Mouse (Mus musculus): Measurements from ENCODE around the gene Pth2r.

Pth2r gene

GRCm38 (mm10) chr1:65281756-65282155 is at the start of gene Pth2r:
TSS of gene Pth2r (plus strand) at chr1:65282056.
- no peak for DNase-seq

- DNase-seq, result no peak
Measured at GRCm38 (mm10) chr1:65237712-65238111, 44.1 kb upstream of the Pth2r start.

- DNase-seq, result no peak
Measured at GRCm38 (mm10) chr1:65245637-65246036, 36.2 kb upstream of the Pth2r start.

- no peak for DNase-seq
Measured at GRCm38 (mm10) chr1:65280461-65280860, 1.4 kb upstream of the Pth2r start.

GRCm38 (mm10) chr1:65282766-65283165 is 910 bp downstream of the Pth2r start:
- peak; percentile 83 for DNase-seq

- no peak for DNase-seq
Measured at GRCm38 (mm10) chr1:65308476-65308875, 26.6 kb downstream of the Pth2r start.

- DNase-seq, result peak; percentile 41
Measured at GRCm38 (mm10) chr1:65311214-65311933, 29.5 kb downstream of the Pth2r start.

GRCm38 (mm10) chr1:65312118-65312517 is 30.3 kb downstream of the Pth2r start:
- peak; percentile 77 for DNase-seq

- DNase-seq, result no peak
Measured at GRCm38 (mm10) chr1:65312896-65313295, 31.0 kb downstream of the Pth2r start.

- no peak for DNase-seq
Measured at GRCm38 (mm10) chr1:65314054-65315021, 32.5 kb downstream of the Pth2r start.

- no peak for DNase-seq
Measured at GRCm38 (mm10) chr1:65315022-65315407, 33.2 kb downstream of the Pth2r start.

- no peak for DNase-seq
Measured at GRCm38 (mm10) chr1:65334026-65334425, 52.2 kb downstream of the Pth2r start.

GRCm38 (mm10) chr1:65337768-65338167 is 55.9 kb downstream of the Pth2r start:
- no peak for DNase-seq

- no peak for DNase-seq
Measured at GRCm38 (mm10) chr1:65340240-65340639, 58.4 kb downstream of the Pth2r start.

- no peak for DNase-seq
Measured at GRCm38 (mm10) chr1:65352979-65353378, 71.1 kb downstream of the Pth2r start.

GRCm38 (mm10) chr1:65354153-65354552 is 72.3 kb downstream of the Pth2r start:
- no peak for DNase-seq

- peak; percentile 54 for DNase-seq
Measured at GRCm38 (mm10) chr1:65388328-65388727, 106.5 kb downstream of the Pth2r start.

GRCm38 (mm10) chr1:65389621-65390020 is 107.8 kb downstream of the Pth2r start:
- no peak for DNase-seq

GRCm38 (mm10) chr1:65407441-65407840 is 125.6 kb downstream of the Pth2r start:
- DNase-seq, result no peak

GRCm38 (mm10) chr1:65420909-65421308 is 139.1 kb downstream of the Pth2r start:
- no peak for DNase-seq

- DNase-seq, result no peak
Measured at GRCm38 (mm10) chr1:65422501-65423010, 140.7 kb downstream of the Pth2r start.

All from embryo, embryonic 11 days (tissue).